Mouse (Mus musculus): ENCODE data around the gene Grip1. TPM values are rescaled to one million over a fixed set of nuclear protein-coding genes. Genes with fewer than 3 reads are reported as not detected.
A peak's percentile ranks its signal among the peaks of the same experiment; 100 is the strongest.

Gene Grip1
- polyA plus RNA-seq, 1 experiment from 2014 or later, result 0.86 TPM

GRCm38 (mm10) chr10:119586976-119587375, 133.3 kb downstream of the Grip1 start:
- Histone ChIP-seq H3K4me1 (ENCODE audit: insufficient read depth) (no peaks in the 10 kb centered on the region), H3K9ac (replicated peaks) (no peak overlapping the region), H3K27ac (ENCODE audit: low read depth) (no peak overlapping the region), H3K36me3 (replicated peaks; ENCODE audit: insufficient read depth, low read length) (no peaks in the 10 kb centered on the region), H3K27me3 (ENCODE audit: insufficient read depth, low read length) (no peaks in the 10 kb centered on the region), H3K4me3 (ENCODE audit: low read depth, low read length) (no peak overlapping the region), H3K9me3 (ENCODE audit: low read length) (no peaks in the 10 kb centered on the region; the same call in 1 of the 2 replicates), H3K4me2 (ENCODE audit: low read depth, low read length) (no peak overlapping the region)
- TF ChIP-seq EP300 (IDR thresholded peaks at IDR 0.05; ENCODE audit: low read depth) (no peak), CTCF (IDR thresholded peaks at IDR 0.05; ENCODE audit: low read depth) (no peak)
- DNase-seq (no peak), ATAC-seq (no peak)
- 77% methylated on average over 3 of the region's 3 CpGs for WGBS (ENCODE audit: insufficient replicate concordance)

- no peak overlapping the region for H3K27ac ChIP-seq (ENCODE audit: low read depth)
- 83% methylated on average over 5 of the region's 5 CpGs for WGBS (ENCODE audit: insufficient replicate concordance)
- no peaks in the 10 kb centered on the region for H3K4me1 ChIP-seq (ENCODE audit: insufficient read depth)
- H3K4me2 ChIP-seq (ENCODE audit: low read depth, low read length), result no peak overlapping the region
- DNase-seq, result no peak
- H3K36me3 ChIP-seq (replicated peaks; ENCODE audit: insufficient read depth, low read length), result no peaks in the 10 kb centered on the region
- no peaks in the 10 kb centered on the region for H3K9me3 ChIP-seq (ENCODE audit: low read length)
- no peak overlapping the region for H3K4me3 ChIP-seq (ENCODE audit: low read depth, low read length)
- no peaks in the 10 kb centered on the region for H3K27me3 ChIP-seq (ENCODE audit: insufficient read depth, low read length)
- no peak for ATAC-seq
- no peak for TF ChIP-seq CTCF (IDR thresholded peaks at IDR 0.05; ENCODE audit: low read depth)
- no peak for TF ChIP-seq EP300 (IDR thresholded peaks at IDR 0.05; ENCODE audit: low read depth)
- no peak overlapping the region for H3K9ac ChIP-seq (replicated peaks)
Observed at GRCm38 (mm10) chr10:119596822-119597221, 143.2 kb downstream of the Grip1 start.

- Histone ChIP-seq H3K27me3 (ENCODE audit: insufficient read depth, low read length) (no peaks in the 10 kb centered on the region), H3K9me3 (ENCODE audit: low read length) (no peaks in the 10 kb centered on the region), H3K36me3 (replicated peaks; ENCODE audit: insufficient read depth, low read length) (no peaks in the 10 kb centered on the region), H3K4me2 (ENCODE audit: low read depth, low read length) (no peak overlapping the region), H3K4me1 (ENCODE audit: insufficient read depth) (no peaks in the 10 kb centered on the region), H3K4me3 (ENCODE audit: low read depth, low read length) (no peak overlapping the region), H3K27ac (ENCODE audit: low read depth) (no peak overlapping the region), H3K9ac (replicated peaks) (no peak overlapping the region)
- WGBS (ENCODE audit: insufficient replicate concordance), result 73% methylated on average over 6 of the region's 6 CpGs
- TF ChIP-seq CTCF (IDR thresholded peaks at IDR 0.05; ENCODE audit: low read depth) (no peak), EP300 (IDR thresholded peaks at IDR 0.05; ENCODE audit: low read depth) (no peak)
- ATAC-seq, result no peak
- DNase-seq, result no peak
Observed at GRCm38 (mm10) chr10:119607501-119607900, 153.9 kb downstream of the Grip1 start.

- Histone ChIP-seq H3K27me3 (ENCODE audit: insufficient read depth, low read length) (no peaks in the 10 kb centered on the region), H3K27ac (ENCODE audit: low read depth) (no peak overlapping the region), H3K4me2 (ENCODE audit: low read depth, low read length) (no peak overlapping the region), H3K9me3 (ENCODE audit: low read length) (no peaks in the 10 kb centered on the region), H3K36me3 (replicated peaks; ENCODE audit: insufficient read depth, low read length) (no peaks in the 10 kb centered on the region), H3K9ac (replicated peaks) (no peak overlapping the region), H3K4me1 (ENCODE audit: insufficient read depth) (no peaks in the 10 kb centered on the region), H3K4me3 (ENCODE audit: low read depth, low read length) (no peak overlapping the region)
- DNase-seq (no peak), ATAC-seq (no peak)
- WGBS (ENCODE audit: insufficient replicate concordance), result 67% methylated on average over 7 of the region's 7 CpGs
- TF ChIP-seq EP300 (IDR thresholded peaks at IDR 0.05; ENCODE audit: low read depth) (no peak), CTCF (IDR thresholded peaks at IDR 0.05; ENCODE audit: low read depth) (no peak)
Observed at GRCm38 (mm10) chr10:119608998-119609397, 155.4 kb downstream of the Grip1 start.

- WGBS (ENCODE audit: insufficient replicate concordance), result 47% methylated on average over 9 of the region's 9 CpGs
- DNase-seq, result peak; percentile 40
Observed at GRCm38 (mm10) chr10:119610279-119610895, 156.8 kb downstream of the Grip1 start.

GRCm38 (mm10) chr10:119612034-119612433, 158.4 kb downstream of the Grip1 start:
- H3K27ac ChIP-seq (ENCODE audit: low read depth), result no peak overlapping the region
- no peaks in the 10 kb centered on the region for H3K36me3 ChIP-seq (replicated peaks; ENCODE audit: insufficient read depth, low read length)
- H3K4me3 ChIP-seq (ENCODE audit: low read depth, low read length), result no peak overlapping the region
- no peaks in the 10 kb centered on the region for H3K27me3 ChIP-seq (ENCODE audit: insufficient read depth, low read length)
- TF ChIP-seq CTCF (IDR thresholded peaks at IDR 0.05; ENCODE audit: low read depth) (no peak), EP300 (IDR thresholded peaks at IDR 0.05; ENCODE audit: low read depth) (no peak)
- WGBS (ENCODE audit: insufficient replicate concordance), result 72% methylated on average over 5 of the region's 5 CpGs
- ATAC-seq (no peak), DNase-seq (no peak)
- no peaks in the 10 kb centered on the region for H3K9me3 ChIP-seq (ENCODE audit: low read length)
- no peak overlapping the region for H3K4me2 ChIP-seq (ENCODE audit: low read depth, low read length)
- no peak overlapping the region for H3K9ac ChIP-seq (replicated peaks)
- H3K4me1 ChIP-seq (ENCODE audit: insufficient read depth), result 0 out of 2 replicates have a peak, but pooled peaks cover 7% of the 10 kb centered on the region

More at GRCm38 (mm10) chr10:119610279-119610895, 156.8 kb downstream of the Grip1 start:
- Histone ChIP-seq H3K9me3 (ENCODE audit: low read length) (no peaks in the 10 kb centered on the region), H3K27ac (ENCODE audit: low read depth) (no peak overlapping the region), H3K9ac (replicated peaks) (no peak overlapping the region), H3K36me3 (replicated peaks; ENCODE audit: insufficient read depth, low read length) (no peaks in the 10 kb centered on the region), H3K4me3 (ENCODE audit: low read depth, low read length) (no peak overlapping the region), H3K4me2 (ENCODE audit: low read depth, low read length) (peak overlapping the region; percentile 27; the same call in 1 of the 2 replicates), H3K27me3 (ENCODE audit: insufficient read depth, low read length) (no peaks in the 10 kb centered on the region), H3K4me1 (ENCODE audit: insufficient read depth) (0 out of 2 replicates have a peak, but pooled peaks cover 6% of the 10 kb centered on the region)
- ATAC-seq, result peak; percentile 54; the same call in 1 of the 2 replicates
- TF ChIP-seq CTCF (IDR thresholded peaks at IDR 0.05; ENCODE audit: low read depth) (peak; percentile 67), EP300 (IDR thresholded peaks at IDR 0.05; ENCODE audit: low read depth) (no peak)

All from liver, postnatal 0 days (tissue).